Mouse (Mus musculus) testis, adult 10 weeks (tissue): ENCODE measurements around the gene Rhof. TPM values are rescaled to one million over a fixed set of nuclear protein-coding genes. Genes with fewer than 3 reads are reported as not detected.

Experiments used
- polyA plus RNA-seq: library from polyadenylated mRNA; stranded (reverse); fragments of 350-450 nt; fragmentation: Illumina TruSeq; extraction: RNeasy Lipid Tissue Mini Kit (QIAGEN cat#74804); gene quantifications from one replicate; pipeline ENCODE4 v1.2.3, GENCODE M21; 2014; ENCODE audit warnings: low read depth, low replicate concordance

Rhof gene
- not detected for polyA plus RNA-seq

DNA sequence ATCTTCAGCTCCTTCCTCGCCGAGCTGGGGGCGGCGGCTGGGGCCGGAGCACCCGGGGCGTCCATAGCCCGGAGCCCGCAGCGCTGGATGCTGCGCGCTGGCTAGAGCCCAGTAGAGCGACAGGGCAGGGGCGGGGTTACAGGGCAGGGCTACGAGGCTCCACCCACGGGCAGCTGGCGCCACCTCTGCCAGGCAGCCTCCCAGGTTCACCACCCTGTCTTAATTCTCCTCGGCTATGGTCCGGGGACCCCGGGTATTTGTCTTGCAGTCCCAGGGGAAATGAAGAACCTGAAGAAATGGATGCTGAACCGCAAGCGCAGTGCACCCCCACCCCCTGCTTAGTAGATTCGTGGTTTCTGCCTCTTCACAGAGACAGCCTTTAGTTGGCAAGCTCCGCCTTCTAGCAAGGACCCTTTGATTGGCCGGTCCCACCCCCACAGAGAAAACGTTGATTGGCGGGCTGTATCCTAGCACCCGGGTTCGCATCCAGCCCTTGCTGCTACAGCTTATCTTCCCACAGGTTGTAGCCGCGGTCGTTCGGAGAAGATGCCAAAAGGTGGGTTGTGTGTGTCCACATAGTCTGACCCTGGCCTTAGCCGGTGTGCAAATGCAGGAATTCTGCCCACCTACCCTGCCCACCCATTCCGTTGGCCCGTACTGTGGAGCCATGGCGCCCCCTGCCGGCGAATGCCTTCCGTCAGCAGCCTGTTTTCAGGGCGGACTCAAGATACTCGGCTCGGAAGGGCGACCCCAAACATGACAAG lies at the start of gene Rhof:
Rhof (minus strand) TSS at position 385 of the 764 bp plus-strand sequence.

DNA sequence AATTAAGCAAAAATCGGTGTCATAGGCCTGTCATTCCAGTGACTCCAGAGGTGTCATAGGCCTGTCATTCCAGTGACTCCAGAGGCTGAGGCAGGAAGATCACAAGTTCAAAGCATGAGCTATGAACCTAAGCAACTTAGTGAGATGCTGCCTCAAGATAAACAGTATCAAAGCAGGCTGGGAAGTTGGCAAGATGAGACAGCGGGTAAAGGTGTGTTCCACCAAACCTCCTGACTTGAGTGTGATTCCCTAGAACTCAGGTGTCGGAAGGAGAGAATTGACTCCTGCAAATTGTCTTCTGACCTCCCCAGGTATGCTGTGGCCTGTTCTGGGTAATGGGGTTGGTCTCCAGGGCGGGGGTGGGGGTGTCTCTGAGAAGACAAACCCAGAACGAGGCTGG lies 36.8 kb upstream of the Rhof start, which contains the start of gene Psmd9:
Psmd9 (plus strand) TSS at position 130 of the 400 bp plus-strand sequence.

DNA sequence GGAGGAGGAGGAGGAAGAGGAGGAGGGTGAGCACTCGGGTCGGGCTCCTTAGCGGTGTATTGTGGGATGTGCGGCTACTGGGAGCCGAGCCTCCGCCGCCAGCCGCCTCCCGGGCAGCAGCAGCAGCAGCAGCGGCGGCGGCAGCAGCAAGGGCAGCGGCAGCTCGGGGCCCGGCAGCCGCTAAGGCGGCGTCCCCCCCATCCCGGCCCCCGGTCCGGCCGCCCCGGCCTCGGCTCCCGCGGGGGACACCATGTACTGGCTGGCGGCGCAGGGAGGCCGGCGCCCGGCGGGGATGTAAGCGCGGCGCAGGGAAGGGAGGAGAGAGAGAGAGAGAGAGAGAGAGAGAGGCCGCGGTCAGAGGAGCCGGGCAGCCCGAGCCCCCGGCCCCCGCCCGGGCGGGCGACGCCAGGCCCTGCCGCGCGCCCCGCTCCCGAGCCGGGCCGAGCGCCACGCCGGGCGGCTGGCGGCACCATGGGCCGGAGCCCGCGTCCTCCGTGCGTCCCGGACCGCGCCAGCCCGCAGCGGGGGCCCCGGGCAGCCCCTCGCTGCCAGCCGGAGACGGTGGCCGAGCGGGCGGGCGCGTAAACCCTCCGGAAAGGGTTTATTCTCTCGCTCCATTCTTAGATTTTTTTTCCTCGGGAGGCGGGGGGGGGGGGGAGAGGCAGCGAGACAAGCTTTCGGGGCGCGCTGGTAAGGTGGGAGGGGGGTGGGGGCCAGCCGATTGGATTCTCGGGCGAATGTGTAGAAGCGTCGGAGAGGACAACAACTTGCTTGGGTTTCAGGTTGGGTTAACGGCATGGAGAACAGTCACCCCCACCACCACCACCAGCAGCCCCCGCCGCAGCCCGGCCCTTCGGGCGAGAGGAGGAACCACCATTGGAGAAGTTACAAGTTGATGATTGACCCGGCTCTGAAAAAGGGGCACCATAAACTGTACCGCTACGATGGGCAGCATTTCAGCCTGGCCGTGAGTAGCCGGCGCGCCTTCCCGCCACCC lies 10.0 kb upstream of the Rhof start, which contains the start of gene Setd1b:
Setd1b (plus strand) TSS at position 33 of the 997 bp plus-strand sequence.

DNA sequence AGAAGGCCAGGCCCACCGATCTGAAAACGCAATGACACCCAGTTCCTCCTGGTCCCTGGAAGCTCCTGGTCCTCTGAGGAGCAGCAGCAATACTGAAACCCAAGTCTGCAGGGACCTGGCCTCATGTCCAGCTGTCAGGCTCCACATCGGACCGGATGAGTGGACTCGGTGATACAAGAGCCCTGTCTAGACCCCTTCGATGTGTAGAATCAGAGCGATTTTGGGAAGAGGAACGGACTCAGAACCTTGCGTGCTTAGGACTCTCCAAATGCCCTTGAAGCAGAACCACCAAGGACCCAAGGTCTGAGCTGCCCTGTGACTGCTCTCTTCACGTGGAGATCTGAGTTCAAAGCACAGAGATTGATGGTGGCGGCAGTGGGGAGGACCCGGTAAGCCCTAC lies 64.4 kb downstream of the Rhof start, which contains the start of gene Tmem120b:
Tmem120b (plus strand) TSS at position 301 of the 400 bp plus-strand sequence.

Other genes starting within 250 kb of the Rhof start
- gene Kdm2b, start 142.9 kb downstream of the Rhof start, polyA plus RNA-seq = 37.0 TPM
- gene Orai1, start 117.6 kb downstream of the Rhof start, polyA plus RNA-seq = 0.53 TPM
- gene Morn3, start 85.7 kb downstream of the Rhof start, polyA plus RNA-seq = 91.6 TPM
- gene Tmem120b, start 64.3 kb downstream of the Rhof start, polyA plus RNA-seq = 0.80 TPM
- 2.2 TPM for gene Setd1b, start 9.5 kb upstream of the Rhof start, polyA plus RNA-seq
- gene Psmd9, start 36.7 kb upstream of the Rhof start, polyA plus RNA-seq = 4.8 TPM
- gene Hpd, start 50.0 kb upstream of the Rhof start, polyA plus RNA-seq = not detected
- gene Wdr66, start 119.4 kb upstream of the Rhof start, polyA plus RNA-seq = 27.8 TPM
- 0.45 TPM for gene Bcl7a, start 211.1 kb upstream of the Rhof start, polyA plus RNA-seq